Mouse (Mus musculus): Measurements from ENCODE around the gene Pygo2. TPM values are rescaled to one million over a fixed set of nuclear protein-coding genes. Genes with fewer than 3 reads are reported as not detected.
"Not testable (repeated sequence)": the region's sequence is repeated elsewhere in the genome, so short reads cannot be mapped to it uniquely, and the experiment has no call there.

The Pygo2 gene
- total RNA-seq, 2 experiments from 2014 or later: 7.8 to 11.6 TPM

GRCm38 (mm10) chr3:89418861-89419250 is 11.2 kb upstream of the Pygo2 start:
- peak; percentile 77 for DNase-seq (ENCODE audit: low spot score)

GRCm38 (mm10) chr3:89419571-89419970 is 10.4 kb upstream of the Pygo2 start:
- peak; percentile 69 for DNase-seq (ENCODE audit: low spot score)

- no peak for DNase-seq (ENCODE audit: low spot score)
These were observed 10.0 kb upstream of the Pygo2 start for GRCm38 (mm10) chr3:89419981-89420380.

DNA sequence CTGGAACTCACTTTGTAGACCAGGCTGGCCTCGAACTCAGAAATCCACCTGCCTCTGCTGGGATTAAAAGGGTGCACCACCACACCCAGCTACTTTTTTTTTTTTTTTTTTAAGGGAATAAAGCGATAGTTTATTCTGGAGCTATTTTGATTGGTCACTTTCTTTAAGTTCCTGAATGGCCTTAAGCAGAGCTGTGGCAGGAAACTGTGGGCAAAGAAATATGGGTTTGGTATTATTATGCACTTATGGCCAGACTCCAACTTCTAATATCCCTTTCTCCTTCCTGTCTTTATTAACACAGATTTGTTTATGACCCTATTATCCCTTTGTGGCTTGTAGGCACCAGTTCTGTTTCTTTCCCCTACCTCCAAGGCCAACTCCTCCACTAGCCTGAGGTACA is 9.6 kb upstream of the Pygo2 start:
- no peak for DNase-seq (ENCODE audit: low spot score)

GRCm38 (mm10) chr3:89421002-89421774 is 8.8 kb upstream of the Pygo2 start:
- peak; percentile 88 for DNase-seq (ENCODE audit: low spot score)

DNA sequence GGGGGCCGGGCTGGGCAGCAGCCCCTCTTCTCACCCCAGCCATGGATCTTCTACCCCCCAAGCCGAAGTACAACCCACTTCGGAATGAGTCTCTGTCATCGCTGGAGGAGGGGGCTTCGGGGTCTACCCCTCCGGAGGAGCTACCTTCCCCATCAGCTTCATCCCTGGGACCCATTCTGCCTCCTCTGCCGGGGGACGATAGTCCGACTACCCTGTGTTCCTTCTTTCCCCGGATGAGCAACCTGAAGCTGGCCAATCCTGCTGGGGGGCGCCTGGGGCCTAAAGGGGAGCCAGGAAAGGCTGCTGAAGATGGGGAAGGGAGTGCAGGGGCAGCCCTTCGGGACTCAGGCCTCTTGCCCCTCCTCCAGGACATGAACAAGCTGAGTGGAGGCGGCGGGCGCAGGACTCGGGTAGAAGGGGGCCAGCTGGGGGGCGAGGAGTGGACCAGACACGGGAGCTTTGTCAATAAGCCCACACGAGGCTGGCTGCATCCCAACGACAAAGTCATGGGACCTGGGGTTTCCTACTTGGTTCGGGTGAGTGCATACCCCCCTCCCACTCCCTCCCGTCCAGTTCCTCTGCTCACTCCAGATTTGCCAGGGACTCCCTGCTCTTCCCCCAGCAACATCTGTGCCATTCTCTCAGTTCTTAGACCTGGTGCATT is 8.1 kb upstream of the Pygo2 start:
- DNase-seq (ENCODE audit: low spot score): no peak

- no peak for DNase-seq (ENCODE audit: low spot score)
These were observed 7.3 kb upstream of the Pygo2 start for GRCm38 (mm10) chr3:89422556-89423205.

DNA sequence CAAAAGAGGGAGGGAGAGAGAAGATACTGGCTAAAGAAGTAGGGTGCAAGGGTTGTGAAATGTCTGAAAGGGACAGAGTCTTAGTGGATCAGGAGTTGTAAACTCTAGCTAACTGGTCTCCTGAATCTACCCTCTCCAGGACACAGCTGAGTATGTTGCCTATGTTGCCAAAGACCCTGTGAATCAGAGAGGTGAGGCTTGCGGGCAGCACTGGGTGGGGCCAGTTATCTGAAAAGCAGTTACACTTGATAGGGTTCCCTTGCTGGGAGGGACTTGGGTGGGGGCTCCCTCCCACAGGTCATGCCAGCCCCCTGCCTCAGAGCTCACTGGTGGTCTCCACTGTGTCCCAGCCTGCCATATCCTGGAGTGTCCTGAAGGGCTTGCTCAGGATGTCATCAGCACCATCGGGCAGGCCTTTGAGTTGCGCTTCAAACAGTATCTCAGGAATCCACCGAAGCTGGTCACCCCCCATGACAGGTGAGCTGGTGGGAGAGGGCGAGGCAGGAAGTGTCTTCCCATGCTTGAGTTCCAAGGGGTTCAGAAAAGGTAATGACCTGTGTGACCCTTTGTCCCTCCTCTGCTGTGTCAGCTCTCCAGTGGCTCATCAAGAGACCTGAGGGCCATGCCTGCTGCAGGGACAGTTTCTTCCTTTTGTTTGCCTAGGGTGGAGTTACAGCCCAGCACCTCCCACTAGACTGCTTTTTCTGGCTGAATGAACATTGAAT is 5.4 kb upstream of the Pygo2 start:
- no peak for DNase-seq (ENCODE audit: low spot score)

GRCm38 (mm10) chr3:89425141-89425525 is 4.9 kb upstream of the Pygo2 start:
- no peak for DNase-seq (ENCODE audit: low spot score)

DNA sequence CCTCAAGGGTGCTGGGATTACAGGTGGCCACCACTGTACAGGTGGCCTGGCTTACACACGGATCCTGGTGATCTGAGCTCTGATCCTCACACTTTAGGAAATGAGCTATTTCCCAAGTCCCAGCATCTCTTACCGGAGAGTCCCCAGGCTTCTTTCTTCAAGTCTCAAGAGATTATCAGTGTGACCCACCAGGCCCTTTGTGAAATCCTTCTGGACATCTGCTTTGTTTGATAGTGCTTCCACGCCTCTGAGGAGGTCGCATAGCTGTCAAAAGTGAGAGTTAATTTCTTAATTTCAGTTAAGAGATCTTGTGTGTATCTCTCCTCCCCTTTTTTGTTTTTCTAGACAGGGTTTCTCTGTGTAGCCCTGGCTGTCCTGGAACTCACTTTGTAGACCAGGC is 4.1 kb upstream of the Pygo2 start:
- DNase-seq (ENCODE audit: low spot score): no peak

DNA sequence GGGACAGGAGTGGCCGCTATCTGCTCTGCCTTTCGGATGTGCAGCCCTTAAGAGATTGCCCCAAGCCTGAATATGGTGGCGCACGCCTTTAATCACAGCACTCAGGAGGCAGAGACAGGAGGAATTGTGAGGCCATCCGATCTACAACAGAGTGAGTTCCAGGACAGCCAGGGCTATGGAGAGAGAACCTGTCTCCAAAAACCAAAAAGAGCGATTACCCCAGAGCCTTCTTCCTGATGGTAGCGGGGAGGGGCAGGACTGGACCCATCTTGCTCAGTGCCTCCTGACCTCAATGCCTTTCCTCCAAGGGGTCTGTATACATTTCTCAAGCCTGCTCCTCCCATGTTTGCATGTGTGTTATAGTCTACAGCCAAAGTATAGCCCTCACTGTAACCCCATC is 993 bp upstream of the Pygo2 start:
- not testable (repeated sequence) for DNase-seq (ENCODE audit: low spot score)

- no peak for DNase-seq (ENCODE audit: low spot score)
These were observed 2.6 kb downstream of the Pygo2 start for GRCm38 (mm10) chr3:89432606-89433005.

DNA sequence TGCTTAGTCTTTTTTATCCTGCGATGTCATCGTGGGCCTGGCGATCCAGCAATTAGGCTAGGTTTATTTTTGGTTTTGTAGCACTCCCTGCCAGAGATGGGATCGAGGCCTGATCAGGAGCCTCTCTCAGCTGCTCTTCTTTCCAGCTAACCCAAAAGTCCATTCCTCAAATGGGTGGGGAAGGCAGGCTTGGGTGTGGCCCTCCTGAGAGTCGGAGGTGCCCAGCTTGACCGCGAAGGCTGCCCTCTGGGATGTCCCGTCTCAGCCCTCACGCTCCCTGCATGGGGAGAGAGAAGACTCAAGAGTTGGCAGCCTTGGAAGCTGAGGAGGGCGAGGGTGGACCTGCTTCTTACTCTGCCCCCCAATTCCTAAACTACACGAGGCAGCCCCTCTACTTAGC is 4.5 kb downstream of the Pygo2 start:
- DNase-seq (ENCODE audit: low spot score): no peak

- no peak for DNase-seq (ENCODE audit: low spot score)
These were observed 5.0 kb downstream of the Pygo2 start for GRCm38 (mm10) chr3:89435041-89435440.

DNA sequence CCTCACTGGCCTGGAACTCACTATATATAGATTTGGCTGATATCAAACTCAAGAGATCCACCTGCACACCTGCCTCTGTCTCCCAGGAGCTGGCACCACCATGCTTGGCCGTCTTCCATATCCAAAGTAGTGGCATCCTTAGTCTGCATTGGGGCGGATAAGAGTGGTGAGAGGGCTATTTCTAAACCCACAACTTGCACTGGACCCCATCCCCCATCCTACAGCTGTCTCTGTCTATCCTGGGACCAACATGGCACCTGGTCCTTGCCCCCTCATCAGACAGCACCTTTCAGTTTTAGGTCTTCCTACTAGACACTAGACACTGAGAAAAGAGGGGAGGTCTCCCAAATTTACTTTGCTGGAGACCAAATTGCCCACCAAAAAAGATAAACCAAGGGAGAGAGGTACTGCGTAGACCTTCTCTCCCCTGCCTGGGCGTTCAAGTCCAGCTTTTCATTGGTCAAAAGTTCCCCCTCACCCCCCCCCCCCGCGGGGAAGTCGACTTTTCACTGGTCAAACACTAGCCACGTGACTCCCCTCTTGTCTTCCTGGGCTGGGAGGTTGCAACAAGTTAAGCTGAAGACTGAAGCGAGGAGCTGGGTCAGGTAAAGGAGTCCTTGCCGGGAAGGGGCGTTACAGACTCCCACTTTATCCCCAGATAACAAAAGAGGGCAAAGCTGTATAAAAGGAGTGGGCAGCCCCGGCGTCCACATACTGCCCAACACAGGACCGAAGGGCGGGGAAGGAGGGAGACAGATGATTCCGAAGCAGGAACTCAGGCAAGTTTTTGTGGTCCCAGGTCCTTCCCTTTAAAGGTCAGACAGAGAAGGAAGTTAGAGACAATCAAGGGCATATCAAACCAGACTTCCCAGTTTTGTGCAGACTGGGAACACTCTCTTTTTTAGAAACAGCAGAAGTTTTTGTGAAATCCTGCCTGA is 6.4 kb downstream of the Pygo2 start, which contains the start of gene Pbxip1:
Gene Pbxip1 (plus strand): TSS at position 531 of the 938 bp plus-strand sequence.
- DNase-seq (ENCODE audit: low spot score): peak; percentile 82

- peak; percentile 48 for DNase-seq (ENCODE audit: low spot score)
These were observed 7.3 kb downstream of the Pygo2 start for GRCm38 (mm10) chr3:89437269-89437668.

DNA sequence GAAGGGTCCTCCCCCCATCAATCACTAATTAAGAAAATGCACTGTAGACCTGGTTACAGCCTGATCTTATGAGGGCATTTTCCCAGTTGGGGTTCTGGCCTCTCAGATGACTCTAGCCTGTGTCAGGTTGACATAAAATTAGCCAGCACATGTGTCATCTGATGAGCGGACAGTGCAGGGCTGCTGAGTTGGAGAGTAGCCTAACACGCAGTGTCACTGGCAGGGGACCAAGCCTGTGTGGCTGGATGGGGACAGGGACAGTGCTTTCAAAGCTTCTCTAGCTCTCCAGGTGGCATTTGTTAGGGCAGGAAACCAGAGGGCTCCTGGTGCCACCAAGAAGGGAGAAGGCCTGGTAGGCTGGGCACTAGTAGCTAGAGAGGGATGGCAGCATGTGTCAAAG is 10.7 kb downstream of the Pygo2 start:
- peak; percentile 93 for DNase-seq (ENCODE audit: low spot score)

- peak; percentile 57 for DNase-seq (ENCODE audit: low spot score)
These were observed 18.9 kb downstream of the Pygo2 start for GRCm38 (mm10) chr3:89448720-89449537.

DNA sequence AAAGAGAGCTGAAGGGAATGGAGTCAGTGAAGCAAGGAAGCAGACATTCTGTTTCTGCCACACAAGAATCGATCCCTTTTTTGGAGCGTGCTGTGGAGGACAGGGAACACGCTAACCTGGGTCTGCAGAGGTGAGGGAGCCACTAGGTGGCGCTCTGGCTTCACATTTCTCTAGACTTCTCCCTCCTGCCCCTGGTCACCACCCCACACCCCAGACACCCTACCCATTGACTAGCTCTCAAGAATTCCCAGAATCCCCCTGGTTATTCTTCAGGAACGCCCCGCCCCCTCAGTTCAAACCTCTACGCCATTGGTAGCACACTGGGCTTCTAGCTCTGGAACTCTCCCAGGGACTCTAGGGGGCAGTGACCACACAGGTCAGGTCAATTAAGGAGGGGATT is 19.5 kb downstream of the Pygo2 start:
- DNase-seq (ENCODE audit: low spot score): peak; percentile 72

GRCm38 (mm10) chr3:89451916-89452315 is 21.9 kb downstream of the Pygo2 start:
- no peak for DNase-seq (ENCODE audit: low spot score)
